Mouse (Mus musculus) myocyte (in vitro differentiated cells): ENCODE data around the gene Dnm1. TPM values are rescaled to one million over a fixed set of nuclear protein-coding genes. Genes with fewer than 3 reads are reported as not detected.
A peak's percentile ranks its signal among the peaks of the same experiment; 100 is the strongest.

ENCODE experiments used
- H3K27me3 ChIP-seq: one replicate; pipeline ENCODE4 v1.6.1; 2011; ENCODE audit not compliant: control insufficient read depth, insufficient read depth, insufficient read length
- H3K36me3 ChIP-seq: one replicate; pipeline ENCODE4 v1.6.1; 2011; ENCODE audit not compliant: control insufficient read depth, insufficient read depth
- H3K4me2 ChIP-seq: one replicate; pipeline ENCODE4 v1.6.1; 2011; ENCODE audit warnings: low read depth, control low read depth
- H3K4me3 ChIP-seq: one replicate; pipeline ENCODE4 v1.5.1; 2011; ENCODE audit warnings: mild to moderate bottlenecking, control low read depth, moderate library complexity
- H3K79me2 ChIP-seq: one replicate; pipeline ENCODE4 v1.6.1; 2011; ENCODE audit not compliant: control insufficient read depth, insufficient read depth
- H3ac ChIP-seq: one replicate; pipeline ENCODE4 v1.6.1; 2011; ENCODE audit not compliant: control insufficient read depth, insufficient read length
- CEBPB ChIP-seq: IDR thresholded peaks from 2 replicates; pipeline ENCODE4 v1.6.1; 2011; ENCODE audit warnings: mild to moderate bottlenecking, moderate library complexity; ENCODE audit not compliant: poor library complexity, insufficient read depth, severe bottlenecking
- E2F4 ChIP-seq: IDR thresholded peaks from one replicate; pipeline ENCODE4 v1.6.1; 2011; ENCODE audit warnings: mild to moderate bottlenecking, control low read depth, moderate library complexity; ENCODE audit not compliant: insufficient read depth
- MAX ChIP-seq: IDR thresholded peaks from one replicate; pipeline ENCODE4 v1.6.1; 2011; ENCODE audit warnings: low read depth, mild to moderate bottlenecking, control low read depth
- MYOD1 ChIP-seq, 3 experiments: IDR thresholded peaks; one replicate each; pipeline ENCODE4 v1.6.1; 2011; ENCODE audit warnings: control low read depth in 2 of 3, low read depth in 2 of 3, mild to moderate bottlenecking in 2 of 3, moderate library complexity in 1 of 3; ENCODE audit not compliant: insufficient read length in 2 of 3, control insufficient read depth in 1 of 3
- MYOG ChIP-seq, 3 experiments: IDR thresholded peaks; one replicate each; pipeline ENCODE4 v1.6.1; 2011; ENCODE audit warnings: control low read depth in 2 of 3, low read depth in 2 of 3, mild to moderate bottlenecking in 2 of 3; ENCODE audit not compliant: insufficient read length in 2 of 3, control insufficient read depth in 1 of 3, insufficient read depth in 1 of 3
- POLR2A ChIP-seq: IDR thresholded peaks from one replicate; pipeline ENCODE4 v1.6.1; 2011; ENCODE audit warnings: low read depth, mild to moderate bottlenecking, control low read depth, moderate library complexity; ENCODE audit not compliant: insufficient read length
- POLR2AphosphoS2 ChIP-seq: IDR thresholded peaks from one replicate; pipeline ENCODE4 v1.6.1; 2011; ENCODE audit warnings: low read depth, control low read depth; ENCODE audit not compliant: insufficient read length
- REST ChIP-seq: IDR thresholded peaks from one replicate; pipeline ENCODE4 v1.6.1; 2011; ENCODE audit warnings: mild to moderate bottlenecking, control low read depth, moderate library complexity; ENCODE audit not compliant: insufficient read depth, insufficient read length
- SRF ChIP-seq: IDR thresholded peaks from one replicate; pipeline ENCODE4 v1.6.1; 2011; ENCODE audit warnings: low read depth; ENCODE audit not compliant: control insufficient read depth, insufficient read length
- TCF12 ChIP-seq: IDR thresholded peaks from one replicate; pipeline ENCODE4 v1.6.1; 2011; ENCODE audit warnings: mild to moderate bottlenecking, control low read depth; ENCODE audit not compliant: poor library complexity, insufficient read depth, severe bottlenecking
- TCF3 ChIP-seq: IDR thresholded peaks from one replicate; pipeline ENCODE4 v1.6.1; 2011; ENCODE audit warnings: low read depth, control low read depth; ENCODE audit not compliant: insufficient read length
- USF1 ChIP-seq: IDR thresholded peaks from one replicate; pipeline ENCODE4 v1.6.1; 2011; ENCODE audit warnings: low read depth, mild to moderate bottlenecking, control low read depth, moderate library complexity
- polyA plus RNA-seq: library from polyadenylated mRNA; unstranded; fragments of >200 nt; fragmentation: generic; extraction: Trizol; gene quantifications from one replicate; pipeline ENCODE4 v1.2.1, GENCODE M21; 2012; ENCODE audit warnings: missing spikeins

Gene Dnm1
- polyA plus RNA-seq, 1 experiment, result 44.0 TPM

- Histone ChIP-seq H3ac (peak within 1 kb of the TSS; percentile 24), H3K79me2 (no peaks in the 10 kb centered on the region), H3K27me3 (peaks cover 10% of the 10 kb centered on the region), H3K36me3 (peaks cover 8% of the 10 kb centered on the region), H3K4me3 (peak within 1 kb of the TSS; percentile 54), H3K4me2 (peak within 1 kb of the TSS; percentile 92)
- no peak for TF ChIP-seq CEBPB
- no peak for TF ChIP-seq MAX
- TF ChIP-seq SRF, result peak; percentile 37
- no peak for TF ChIP-seq E2F4
- TF ChIP-seq MYOG (IDR thresholded peaks at IDR 0.05; ENCODE audit: control insufficient read depth in 1 of 3, insufficient read depth in 1 of 3, insufficient read length in 2 of 3, low read depth in 2 of 3), result peak in 2 of 3 experiments; percentile 46 to 77
- TF ChIP-seq MYOD1 (IDR thresholded peaks at IDR 0.05; ENCODE audit: control insufficient read depth in 1 of 3, insufficient read length in 2 of 3, low read depth in 2 of 3), result peak in 2 of 3 experiments; percentile 37 to 76
- no peak for TF ChIP-seq USF1
- no peak for TF ChIP-seq TCF12
- no peak for TF ChIP-seq TCF3
- TF ChIP-seq REST, result no peak
- TF ChIP-seq POLR2AphosphoS2, result peak; percentile 74
- peak; percentile 80 for TF ChIP-seq POLR2A
Observed at GRCm38 (mm10) chr2:32381775-32382223, 28.7 kb upstream of the Dnm1 start, which contains the start of gene 1110008P14Rik. 1110008P14Rik (minus strand) TSS chr2:32381938.

- Histone ChIP-seq H3K36me3 (peaks cover 8% of the 10 kb centered on the region), H3K27me3 (peaks cover 7% of the 10 kb centered on the region), H3K4me2 (peak overlapping the region; percentile 92), H3K4me3 (peak overlapping the region; percentile 54), H3ac (peak overlapping the region; percentile 24), H3K79me2 (no peaks in the 10 kb centered on the region)
- TF ChIP-seq E2F4 (no peak), POLR2AphosphoS2 (peak; percentile 12)
Observed at GRCm38 (mm10) chr2:32381141-32381774, 28.1 kb upstream of the Dnm1 start.

DNA sequence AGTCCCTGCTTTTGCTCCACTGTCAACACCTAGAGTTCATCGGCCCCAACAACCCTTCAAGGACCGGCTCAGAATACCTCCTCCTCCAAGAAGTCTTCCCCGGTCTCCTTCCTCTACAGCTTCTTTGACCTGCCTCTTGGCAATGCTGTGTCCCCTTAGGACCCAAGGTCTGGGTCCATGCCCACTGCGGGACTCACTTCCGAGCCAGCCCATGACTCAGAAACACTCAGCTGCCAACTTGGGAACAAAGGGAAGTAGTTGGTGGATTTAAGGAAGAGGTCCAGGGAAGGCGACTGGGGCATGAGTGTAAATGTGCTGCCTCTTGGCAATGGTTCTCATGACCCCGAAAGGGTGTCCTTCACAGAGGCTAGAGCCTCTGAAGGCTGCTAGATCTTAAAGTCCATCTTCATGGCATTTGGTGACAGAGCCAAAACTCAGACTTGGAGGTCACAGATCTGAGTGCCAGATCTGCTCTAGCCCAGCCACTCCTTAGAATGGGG lies 26.9 kb upstream of the Dnm1 start:
- Histone ChIP-seq H3K27me3 (peaks cover 2% of the 10 kb centered on the region), H3K79me2 (no peaks in the 10 kb centered on the region), H3K4me3 (peak overlapping the region; percentile 54), H3K4me2 (peak overlapping the region; percentile 92), H3K36me3 (peaks cover 8% of the 10 kb centered on the region), H3ac (no peak overlapping the region)
- TF ChIP-seq USF1 (no peak), MAX (no peak), MYOD1 (IDR thresholded peaks at IDR 0.05; ENCODE audit: control insufficient read depth in 1 of 3, insufficient read length in 2 of 3, low read depth in 2 of 3) (no peak), CEBPB (no peak), POLR2AphosphoS2 (no peak), TCF3 (no peak), MYOG (IDR thresholded peaks at IDR 0.05; ENCODE audit: control insufficient read depth in 1 of 3, insufficient read depth in 1 of 3, insufficient read length in 2 of 3, low read depth in 2 of 3) (no peak), TCF12 (no peak), SRF (no peak), E2F4 (no peak), REST (no peak), POLR2A (no peak)

- H3K27me3 ChIP-seq, result no peaks in the 10 kb centered on the region
- no peak overlapping the region for H3K4me2 ChIP-seq
- no peak for TF ChIP-seq MAX
- no peak for TF ChIP-seq CEBPB
- no peak for TF ChIP-seq REST
- no peak for TF ChIP-seq POLR2A
- TF ChIP-seq TCF12, result no peak
- no peak for TF ChIP-seq POLR2AphosphoS2
- no peak for TF ChIP-seq TCF3
- TF ChIP-seq USF1, result no peak
- TF ChIP-seq MYOG (IDR thresholded peaks at IDR 0.05; ENCODE audit: control insufficient read depth in 1 of 3, insufficient read depth in 1 of 3, insufficient read length in 2 of 3, low read depth in 2 of 3), result no peak
- no peak for TF ChIP-seq E2F4
- no peak for TF ChIP-seq MYOD1 (IDR thresholded peaks at IDR 0.05; ENCODE audit: control insufficient read depth in 1 of 3, insufficient read length in 2 of 3, low read depth in 2 of 3)
- no peak for TF ChIP-seq SRF
- H3K4me3 ChIP-seq, result no peak overlapping the region
- H3ac ChIP-seq, result no peak overlapping the region
- peaks cover 15% of the 10 kb centered on the region for H3K36me3 ChIP-seq
- no peaks in the 10 kb centered on the region for H3K79me2 ChIP-seq
Observed at GRCm38 (mm10) chr2:32376963-32377362, 23.8 kb upstream of the Dnm1 start.
